Mouse (Mus musculus): ENCODE results near the gene Tnfrsf18. TPM values are rescaled to one million over a fixed set of nuclear protein-coding genes. Genes with fewer than 3 reads are reported as not detected.
A peak's percentile ranks its signal among the peaks of the same experiment; 100 is the strongest.

Gene Tnfrsf18
- polyA plus RNA-seq, 1 experiment, result not detected

- Histone ChIP-seq H3K27me3 (ENCODE audit: control insufficient read depth, insufficient read depth, low read length) (no peaks in the 10 kb centered on the region), H3K4me3 (ENCODE audit: control insufficient read depth, low read depth, low read length) (no peak overlapping the region), H3K4me1 (ENCODE audit: control insufficient read depth, insufficient read depth, low read length) (no peaks in the 10 kb centered on the region), H3K36me3 (ENCODE audit: control insufficient read depth, insufficient read depth, low read length) (no peaks in the 10 kb centered on the region), H3K27ac (ENCODE audit: control insufficient read depth, insufficient read depth, low read depth, low read length) (no peak overlapping the region)
- no peak for TF ChIP-seq CTCF (IDR thresholded peaks at IDR 0.05; ENCODE audit: control insufficient read depth, insufficient read depth, insufficient replicate concordance, low read depth, low read length)
- no peak for TF ChIP-seq POLR2A (IDR thresholded peaks at IDR 0.05; ENCODE audit: control insufficient read depth, low read depth, low read length)
Measured at GRCm38 (mm10) chr4:156059713-156060112, 33.7 kb downstream of the Tnfrsf18 start.

GRCm38 (mm10) chr4:156063861-156064509, 38.0 kb downstream of the Tnfrsf18 start:
- Histone ChIP-seq H3K4me3 (ENCODE audit: control insufficient read depth, low read depth, low read length) (peak overlapping the region; percentile 62), H3K27me3 (ENCODE audit: control insufficient read depth, insufficient read depth, low read length) (no peaks in the 10 kb centered on the region), H3K4me1 (ENCODE audit: control insufficient read depth, insufficient read depth, low read length) (no peaks in the 10 kb centered on the region), H3K36me3 (ENCODE audit: control insufficient read depth, insufficient read depth, low read length) (no peaks in the 10 kb centered on the region), H3K27ac (ENCODE audit: control insufficient read depth, insufficient read depth, low read depth, low read length) (peak overlapping the region; percentile 16; the same call in 1 of the 2 replicates)
- no peak for TF ChIP-seq CTCF (IDR thresholded peaks at IDR 0.05; ENCODE audit: control insufficient read depth, insufficient read depth, insufficient replicate concordance, low read depth, low read length)
- peak; percentile 41; the same call in 1 of the 2 replicates for TF ChIP-seq POLR2A (IDR thresholded peaks at IDR 0.05; ENCODE audit: control insufficient read depth, low read depth, low read length)

GRCm38 (mm10) chr4:156064510-156064897, 38.5 kb downstream of the Tnfrsf18 start:
- no peaks in the 10 kb centered on the region for H3K27me3 ChIP-seq (ENCODE audit: control insufficient read depth, insufficient read depth, low read length)
- no peaks in the 10 kb centered on the region for H3K36me3 ChIP-seq (ENCODE audit: control insufficient read depth, insufficient read depth, low read length)
- H3K4me1 ChIP-seq (ENCODE audit: control insufficient read depth, insufficient read depth, low read length), result no peaks in the 10 kb centered on the region
- H3K27ac ChIP-seq (ENCODE audit: control insufficient read depth, insufficient read depth, low read depth, low read length), result no peak overlapping the region
- TF ChIP-seq POLR2A (IDR thresholded peaks at IDR 0.05; ENCODE audit: control insufficient read depth, low read depth, low read length) (no peak), CTCF (IDR thresholded peaks at IDR 0.05; ENCODE audit: control insufficient read depth, insufficient read depth, insufficient replicate concordance, low read depth, low read length) (no peak)
- H3K4me3 ChIP-seq (ENCODE audit: control insufficient read depth, low read depth, low read length), result peak overlapping the region; percentile 62

- Histone ChIP-seq H3K27me3 (ENCODE audit: control insufficient read depth, insufficient read depth, low read length) (no peaks in the 10 kb centered on the region), H3K4me1 (ENCODE audit: control insufficient read depth, insufficient read depth, low read length) (no peaks in the 10 kb centered on the region), H3K27ac (ENCODE audit: control insufficient read depth, insufficient read depth, low read depth, low read length) (no peak overlapping the region), H3K4me3 (ENCODE audit: control insufficient read depth, low read depth, low read length) (peak overlapping the region; percentile 62), H3K36me3 (ENCODE audit: control insufficient read depth, insufficient read depth, low read length) (no peaks in the 10 kb centered on the region)
- TF ChIP-seq CTCF (IDR thresholded peaks at IDR 0.05; ENCODE audit: control insufficient read depth, insufficient read depth, insufficient replicate concordance, low read depth, low read length) (no peak), POLR2A (IDR thresholded peaks at IDR 0.05; ENCODE audit: control insufficient read depth, low read depth, low read length) (no peak)
Measured at GRCm38 (mm10) chr4:156065156-156065894, 39.4 kb downstream of the Tnfrsf18 start.

- H3K27ac ChIP-seq (ENCODE audit: control insufficient read depth, insufficient read depth, low read depth, low read length), result no peak overlapping the region
- TF ChIP-seq CTCF (IDR thresholded peaks at IDR 0.05; ENCODE audit: control insufficient read depth, insufficient read depth, insufficient replicate concordance, low read depth, low read length), result no peak
- TF ChIP-seq POLR2A (IDR thresholded peaks at IDR 0.05; ENCODE audit: control insufficient read depth, low read depth, low read length), result no peak
- no peaks in the 10 kb centered on the region for H3K27me3 ChIP-seq (ENCODE audit: control insufficient read depth, insufficient read depth, low read length)
- no peaks in the 10 kb centered on the region for H3K4me1 ChIP-seq (ENCODE audit: control insufficient read depth, insufficient read depth, low read length)
- H3K4me3 ChIP-seq (ENCODE audit: control insufficient read depth, low read depth, low read length), result no peak overlapping the region
- H3K36me3 ChIP-seq (ENCODE audit: control insufficient read depth, insufficient read depth, low read length), result no peaks in the 10 kb centered on the region
Measured at GRCm38 (mm10) chr4:156067256-156067949, 41.4 kb downstream of the Tnfrsf18 start.

- no peaks in the 10 kb centered on the region for H3K4me1 ChIP-seq (ENCODE audit: control insufficient read depth, insufficient read depth, low read length)
- TF ChIP-seq POLR2A (IDR thresholded peaks at IDR 0.05; ENCODE audit: control insufficient read depth, low read depth, low read length) (no peak), CTCF (IDR thresholded peaks at IDR 0.05; ENCODE audit: control insufficient read depth, insufficient read depth, insufficient replicate concordance, low read depth, low read length) (no peak)
- no peak overlapping the region for H3K27ac ChIP-seq (ENCODE audit: control insufficient read depth, insufficient read depth, low read depth, low read length)
- no peaks in the 10 kb centered on the region for H3K27me3 ChIP-seq (ENCODE audit: control insufficient read depth, insufficient read depth, low read length)
- no peaks in the 10 kb centered on the region for H3K36me3 ChIP-seq (ENCODE audit: control insufficient read depth, insufficient read depth, low read length)
- no peak overlapping the region for H3K4me3 ChIP-seq (ENCODE audit: control insufficient read depth, low read depth, low read length)
Measured at GRCm38 (mm10) chr4:156069701-156070100, 43.7 kb downstream of the Tnfrsf18 start.

GRCm38 (mm10) chr4:156070276-156070675, 44.3 kb downstream of the Tnfrsf18 start:
- Histone ChIP-seq H3K4me1 (ENCODE audit: control insufficient read depth, insufficient read depth, low read length) (no peaks in the 10 kb centered on the region), H3K27me3 (ENCODE audit: control insufficient read depth, insufficient read depth, low read length) (no peaks in the 10 kb centered on the region), H3K27ac (ENCODE audit: control insufficient read depth, insufficient read depth, low read depth, low read length) (no peak overlapping the region), H3K4me3 (ENCODE audit: control insufficient read depth, low read depth, low read length) (no peak overlapping the region), H3K36me3 (ENCODE audit: control insufficient read depth, insufficient read depth, low read length) (no peaks in the 10 kb centered on the region)
- TF ChIP-seq CTCF (IDR thresholded peaks at IDR 0.05; ENCODE audit: control insufficient read depth, insufficient read depth, insufficient replicate concordance, low read depth, low read length) (no peak), POLR2A (IDR thresholded peaks at IDR 0.05; ENCODE audit: control insufficient read depth, low read depth, low read length) (no peak)

All from testis, adult 2 months (tissue).